Mouse (Mus musculus) lung, postnatal 0 days (tissue): ENCODE data around the gene Mcl1. TPM values are rescaled to one million over a fixed set of nuclear protein-coding genes. Genes with fewer than 3 reads are reported as not detected.

Experiments used
- ATAC-seq: fragments of 200-750 bp; cut with Nextera tagmentation; 2 replicates; pipeline ENCODE4 v1.8.0; 2017; ENCODE audit warnings: moderate library complexity
- DNase-seq: peaks from one replicate; pipeline ENCODE4 v3.0.0-alpha.2; 2016; ENCODE audit warnings: low spot score
- H3K27ac ChIP-seq: fragments of 300-500 bp; sonication (generic); 2 replicates; pipeline ENCODE4 v1.5.1; 2014; ENCODE audit warnings: antibody characterized with exemption, mild to moderate bottlenecking, low read length, mixed read lengths
- H3K27me3 ChIP-seq: fragments of 300-500 bp; sonication (generic); replicated peaks from 2 replicates; pipeline ENCODE4 v1.6.1; 2014; ENCODE audit warnings: low read length, mixed read lengths; ENCODE audit not compliant: insufficient read depth
- H3K36me3 ChIP-seq: fragments of 300-500 bp; sonication (generic); 2 replicates; pipeline ENCODE4 v1.6.1; 2014; ENCODE audit warnings: low read length, mixed read lengths; ENCODE audit not compliant: insufficient read depth
- H3K4me1 ChIP-seq: fragments of 300-500 bp; sonication (generic); 2 replicates; pipeline ENCODE4 v1.6.1; 2014; ENCODE audit warnings: antibody characterized with exemption, low read depth, low read length, mixed read lengths; ENCODE audit not compliant: insufficient read depth
- H3K4me2 ChIP-seq: fragments of 300-500 bp; sonication (generic); replicated peaks from 2 replicates; pipeline ENCODE4 v1.6.1; 2014; ENCODE audit warnings: low read depth, mild to moderate bottlenecking, low read length, moderate library complexity, mixed read lengths
- H3K4me3 ChIP-seq: fragments of 300-500 bp; sonication (generic); 2 replicates; pipeline ENCODE4 v1.5.1; 2014; ENCODE audit warnings: low read depth, low read length
- H3K9ac ChIP-seq: fragments of 300-500 bp; sonication (generic); replicated peaks from 2 replicates; pipeline ENCODE4 v1.6.1; 2014; ENCODE audit warnings: low read depth, mild to moderate bottlenecking
- H3K9me3 ChIP-seq: fragments of 300-500 bp; sonication (generic); 2 replicates; pipeline ENCODE4 v1.6.1; 2016; ENCODE audit warnings: low read length, mixed read lengths
- CTCF ChIP-seq: IDR thresholded peaks from 2 replicates; pipeline ENCODE4 v1.5.1; 2016; ENCODE audit warnings: antibody characterized with exemption, mild to moderate bottlenecking
- EP300 ChIP-seq: IDR thresholded peaks from 2 replicates; pipeline ENCODE4 v1.6.1; 2016; ENCODE audit warnings: antibody characterized with exemption, mild to moderate bottlenecking, control low read depth
- WGBS: fragments of 180-500 bp; shearing (Covaris S2); extraction: QIAGEN DNeasy Blood & Tissue Kit; methylation state at CpG from one replicate; pipeline ENCODE4 v1.1.7; 2014; 5-methylcytosine and 5-hydroxymethylcytosine counted together
- polyA plus RNA-seq: library from polyadenylated mRNA; unstranded; fragments of >200 nt; fragmentation: Nextera tagmentation; extraction: Ambion mirVana; gene quantifications from 2 replicates; pipeline ENCODE4 v1.2.1, GENCODE M21; 2015

Mcl1 gene
- polyA plus RNA-seq, 1 experiment from 2014 or later = 101 TPM

- no peak for ATAC-seq
- TF ChIP-seq EP300 (no peak), CTCF (no peak)
- H3K4me3 ChIP-seq = no peak overlapping the region
- H3K36me3 ChIP-seq = no peaks in the 10 kb centered on the region
- H3K9me3 ChIP-seq = no peaks in the 10 kb centered on the region
- 69% methylated on average over 5 of the region's 5 CpGs for WGBS
- H3K4me1 ChIP-seq = peaks cover 69% of the 10 kb centered on the region
- DNase-seq = no peak
- H3K4me2 ChIP-seq = no peak overlapping the region
- H3K27ac ChIP-seq = peak overlapping the region; percentile 99
- no peaks in the 10 kb centered on the region for H3K27me3 ChIP-seq
- H3K9ac ChIP-seq = no peak overlapping the region
Measured at GRCm38 (mm10) chr3:95671201-95671600, 12.6 kb downstream of the Mcl1 start.

GRCm38 (mm10) chr3:95672461-95672860 is 13.9 kb downstream of the Mcl1 start:
- no peaks in the 10 kb centered on the region for H3K9me3 ChIP-seq
- H3K4me2 ChIP-seq = no peak overlapping the region
- TF ChIP-seq CTCF = no peak
- no peak for TF ChIP-seq EP300
- H3K4me1 ChIP-seq = peaks cover 62% of the 10 kb centered on the region
- WGBS = 22% methylated on average over 3 of the region's 3 CpGs
- H3K27me3 ChIP-seq = no peaks in the 10 kb centered on the region
- H3K36me3 ChIP-seq = no peaks in the 10 kb centered on the region
- DNase-seq (no peak), ATAC-seq (no peak)
- H3K4me3 ChIP-seq = no peak overlapping the region
- H3K9ac ChIP-seq = no peak overlapping the region
- H3K27ac ChIP-seq = peak overlapping the region; percentile 99

- Histone ChIP-seq H3K27ac (peak overlapping the region; percentile 99), H3K9me3 (no peaks in the 10 kb centered on the region), H3K4me1 (peaks cover 61% of the 10 kb centered on the region), H3K4me3 (no peak overlapping the region), H3K9ac (peak overlapping the region; percentile 36; the same call in 1 of the 2 replicates), H3K27me3 (no peaks in the 10 kb centered on the region), H3K36me3 (no peaks in the 10 kb centered on the region), H3K4me2 (peak overlapping the region; percentile 47)
- peak; percentile 1; the same call in 1 of the 2 replicates for ATAC-seq
- peak; percentile 79 for DNase-seq
- 33% methylated on average over 10 of the region's 10 CpGs for WGBS
- TF ChIP-seq EP300 (no peak), CTCF (peak; percentile 17; the same call in 1 of the 2 replicates)
Measured at GRCm38 (mm10) chr3:95672861-95673706, 14.5 kb downstream of the Mcl1 start.

- peak overlapping the region; percentile 99 for H3K27ac ChIP-seq
- H3K9ac ChIP-seq = peak overlapping the region; percentile 36
- peak overlapping the region; percentile 47 for H3K4me2 ChIP-seq
- H3K4me3 ChIP-seq = 0 out of 2 replicates have a peak overlapping the region, but pooled peaks have one; percentile 6
- WGBS = 8% methylated on average over 11 of the region's 11 CpGs
- no peaks in the 10 kb centered on the region for H3K27me3 ChIP-seq
- H3K36me3 ChIP-seq = no peaks in the 10 kb centered on the region
- ATAC-seq = no peak
- DNase-seq = peak; percentile 59
- H3K4me1 ChIP-seq = peaks cover 56% of the 10 kb centered on the region
- no peak for TF ChIP-seq EP300
- no peak for TF ChIP-seq CTCF
- H3K9me3 ChIP-seq = no peaks in the 10 kb centered on the region
Measured at GRCm38 (mm10) chr3:95673707-95674211, 15.2 kb downstream of the Mcl1 start.

- peak; percentile 75 for ATAC-seq
- 3% methylated on average over 2 of the region's 2 CpGs for WGBS
- H3K27ac ChIP-seq = peak overlapping the region; percentile 99
- peak overlapping the region; percentile 47 for H3K4me2 ChIP-seq
- peaks cover 55% of the 10 kb centered on the region for H3K4me1 ChIP-seq
- no peaks in the 10 kb centered on the region for H3K9me3 ChIP-seq
- no peaks in the 10 kb centered on the region for H3K36me3 ChIP-seq
- TF ChIP-seq CTCF (no peak), EP300 (peak; percentile 97)
- H3K4me3 ChIP-seq = no peak overlapping the region
- DNase-seq = peak; percentile 97
- peak overlapping the region; percentile 36 for H3K9ac ChIP-seq
- H3K27me3 ChIP-seq = no peaks in the 10 kb centered on the region
Measured at GRCm38 (mm10) chr3:95674236-95674635, 15.6 kb downstream of the Mcl1 start.

- H3K36me3 ChIP-seq = no peaks in the 10 kb centered on the region
- 0 out of 2 replicates have a peak overlapping the region, but pooled peaks have one; percentile 19 for H3K9ac ChIP-seq
- H3K27ac ChIP-seq = peak overlapping the region; percentile 99
- no peaks in the 10 kb centered on the region for H3K9me3 ChIP-seq
- DNase-seq (peak; percentile 89), ATAC-seq (peak; percentile 61)
- H3K4me3 ChIP-seq = peak overlapping the region; percentile 4; the same call in 1 of the 2 replicates
- peaks cover 52% of the 10 kb centered on the region for H3K4me1 ChIP-seq
- TF ChIP-seq CTCF = no peak
- peak; percentile 13; the same call in 1 of the 2 replicates for TF ChIP-seq EP300
- H3K4me2 ChIP-seq = peak overlapping the region; percentile 47
- no peaks in the 10 kb centered on the region for H3K27me3 ChIP-seq
- 6% methylated on average over 6 of the region's 6 CpGs for WGBS
Measured at GRCm38 (mm10) chr3:95674812-95675211, 16.2 kb downstream of the Mcl1 start.
